Mouse (Mus musculus) forebrain, embryonic 12.5 days (tissue): ENCODE measurements around the gene Ush2a. TPM values are rescaled to one million over a fixed set of nuclear protein-coding genes. Genes with fewer than 3 reads are reported as not detected.

Experiments
- ATAC-seq: fragments of 200-750 bp; cut with Nextera tagmentation; 2 replicates; pipeline ENCODE4 v1.8.0; 2017; ENCODE audit warnings: moderate TSS enrichment; ENCODE audit not compliant: low FRiP score
- H3K27ac ChIP-seq: fragments of 300-500 bp; sonication (generic); 2 replicates; pipeline ENCODE4 v1.5.1; 2016; ENCODE audit warnings: mild to moderate bottlenecking
- H3K27me3 ChIP-seq: fragments of 300-500 bp; sonication (generic); 2 replicates; pipeline ENCODE4 v1.6.1; 2016; ENCODE audit warnings: mild to moderate bottlenecking
- H3K36me3 ChIP-seq: fragments of 300-500 bp; sonication (generic); replicated peaks from 2 replicates; pipeline ENCODE4 v1.6.1; 2016; ENCODE audit warnings: mild to moderate bottlenecking
- H3K4me1 ChIP-seq: fragments of 300-500 bp; sonication (generic); 2 replicates; pipeline ENCODE4 v1.6.1; 2016
- H3K4me2 ChIP-seq: fragments of 300-500 bp; sonication (generic); 2 replicates; pipeline ENCODE4 v1.6.1; 2016; ENCODE audit warnings: mild to moderate bottlenecking, moderate library complexity
- H3K4me3 ChIP-seq: fragments of 300-500 bp; sonication (generic); replicated peaks from 2 replicates; pipeline ENCODE4 v1.5.1; 2016; ENCODE audit warnings: mild to moderate bottlenecking
- H3K9ac ChIP-seq: fragments of 300-500 bp; sonication (generic); 2 replicates; pipeline ENCODE4 v1.6.1; 2016; ENCODE audit warnings: mild to moderate bottlenecking
- H3K9me3 ChIP-seq: fragments of 300-500 bp; sonication (generic); 2 replicates; pipeline ENCODE4 v1.6.1; 2016
- WGBS: fragments of 180-500 bp; shearing (Covaris S2); methylation state at CpG from one replicate; pipeline ENCODE4 v1.1.7; 2016; 5-methylcytosine and 5-hydroxymethylcytosine counted together
- polyA plus RNA-seq: library from polyadenylated mRNA; unstranded; fragments of >200 nt; fragmentation: Nextera tagmentation; extraction: Ambion mirVana; gene quantifications from 2 replicates; pipeline ENCODE4 v1.2.1, GENCODE M21; 2016

The Ush2a gene
- polyA plus RNA-seq, 1 experiment from 2014 or later: 0.13 TPM

- no peak for ATAC-seq
- 67% methylated on average over 3 of the region's 3 CpGs for WGBS
- no peak overlapping the region for H3K27ac ChIP-seq
- no peak overlapping the region for H3K9ac ChIP-seq
- no peaks in the 10 kb centered on the region for H3K36me3 ChIP-seq
- H3K4me3 ChIP-seq: no peak overlapping the region
- H3K9me3 ChIP-seq: no peaks in the 10 kb centered on the region
- no peak overlapping the region for H3K4me2 ChIP-seq
- no peaks in the 10 kb centered on the region for H3K27me3 ChIP-seq
- no peaks in the 10 kb centered on the region for H3K4me1 ChIP-seq
Measured at GRCm38 (mm10) chr1:188763761-188764160, 501.9 kb downstream of the Ush2a start.

- H3K27me3 ChIP-seq: no peaks in the 10 kb centered on the region
- no peaks in the 10 kb centered on the region for H3K4me1 ChIP-seq
- 0 out of 2 replicates have a peak, but pooled peaks cover 2% of the 10 kb centered on the region for H3K9me3 ChIP-seq
- H3K36me3 ChIP-seq: no peaks in the 10 kb centered on the region
- H3K4me2 ChIP-seq: no peak overlapping the region
- ATAC-seq: no peak
- no peak overlapping the region for H3K27ac ChIP-seq
- 83% methylated on average over 1 of the region's 1 CpGs for whole genome bisulfite sequencing
- no peak overlapping the region for H3K4me3 ChIP-seq
- no peak overlapping the region for H3K9ac ChIP-seq
Measured at GRCm38 (mm10) chr1:188770828-188771227, 509.0 kb downstream of the Ush2a start.

GRCm38 (mm10) chr1:188772516-188773229 lies 510.9 kb downstream of the Ush2a start:
- Histone ChIP-seq H3K4me3 (no peak overlapping the region), H3K9ac (no peak overlapping the region), H3K9me3 (0 out of 2 replicates have a peak, but pooled peaks cover 4% of the 10 kb centered on the region), H3K4me2 (no peak overlapping the region), H3K27ac (no peak overlapping the region), H3K36me3 (no peaks in the 10 kb centered on the region), H3K27me3 (no peaks in the 10 kb centered on the region), H3K4me1 (no peaks in the 10 kb centered on the region)
- no peak for ATAC-seq
- 91% methylated on average over 7 of the region's 7 CpGs for WGBS

GRCm38 (mm10) chr1:188773631-188774030 lies 511.8 kb downstream of the Ush2a start:
- ATAC-seq: no peak
- Histone ChIP-seq H3K27ac (no peak overlapping the region), H3K36me3 (no peaks in the 10 kb centered on the region), H3K27me3 (no peaks in the 10 kb centered on the region), H3K4me2 (no peak overlapping the region), H3K4me3 (no peak overlapping the region), H3K9me3 (0 out of 2 replicates have a peak, but pooled peaks cover 4% of the 10 kb centered on the region), H3K4me1 (no peaks in the 10 kb centered on the region), H3K9ac (no peak overlapping the region)
- WGBS: 78% methylated on average over 7 of the region's 7 CpGs

- no peak overlapping the region for H3K4me3 ChIP-seq
- no peaks in the 10 kb centered on the region for H3K36me3 ChIP-seq
- H3K9ac ChIP-seq: no peak overlapping the region
- H3K9me3 ChIP-seq: 0 out of 2 replicates have a peak, but pooled peaks cover 4% of the 10 kb centered on the region
- 84% methylated on average over 8 of the region's 8 CpGs for WGBS
- no peak for ATAC-seq
- H3K27me3 ChIP-seq: no peaks in the 10 kb centered on the region
- no peak overlapping the region for H3K27ac ChIP-seq
- no peaks in the 10 kb centered on the region for H3K4me1 ChIP-seq
- H3K4me2 ChIP-seq: no peak overlapping the region
Measured at GRCm38 (mm10) chr1:188777556-188778161, 515.8 kb downstream of the Ush2a start.

- Histone ChIP-seq H3K9ac (no peak overlapping the region), H3K36me3 (no peaks in the 10 kb centered on the region), H3K4me1 (no peaks in the 10 kb centered on the region), H3K4me2 (no peak overlapping the region), H3K4me3 (no peak overlapping the region), H3K27ac (no peak overlapping the region), H3K27me3 (no peaks in the 10 kb centered on the region), H3K9me3 (no peaks in the 10 kb centered on the region)
- no peak for ATAC-seq
- 81% methylated on average over 10 of the region's 10 CpGs for WGBS
Measured at GRCm38 (mm10) chr1:188785056-188785455, 523.2 kb downstream of the Ush2a start.

- H3K27ac ChIP-seq: no peak overlapping the region
- no peak overlapping the region for H3K4me3 ChIP-seq
- no peak overlapping the region for H3K9ac ChIP-seq
- H3K36me3 ChIP-seq: no peaks in the 10 kb centered on the region
- H3K4me1 ChIP-seq: no peaks in the 10 kb centered on the region; the same call in 1 of the 2 replicates
- no peaks in the 10 kb centered on the region for H3K9me3 ChIP-seq
- 36% methylated on average over 2 of the region's 2 CpGs for WGBS
- H3K4me2 ChIP-seq: no peak overlapping the region
- no peaks in the 10 kb centered on the region for H3K27me3 ChIP-seq
- no peak for ATAC-seq
Measured at GRCm38 (mm10) chr1:188805069-188805468, 543.2 kb downstream of the Ush2a start.

GRCm38 (mm10) chr1:188805852-188806251 lies 544.0 kb downstream of the Ush2a start:
- no peaks in the 10 kb centered on the region for H3K9me3 ChIP-seq
- H3K27me3 ChIP-seq: no peaks in the 10 kb centered on the region
- no peak overlapping the region for H3K9ac ChIP-seq
- 47% methylated on average over 4 of the region's 4 CpGs for WGBS
- no peaks in the 10 kb centered on the region for H3K36me3 ChIP-seq
- H3K4me2 ChIP-seq: no peak overlapping the region
- ATAC-seq: no peak
- H3K4me3 ChIP-seq: no peak overlapping the region
- H3K27ac ChIP-seq: no peak overlapping the region
- H3K4me1 ChIP-seq: no peaks in the 10 kb centered on the region; the same call in 1 of the 2 replicates

- ATAC-seq: no peak
- Histone ChIP-seq H3K4me1 (no peaks in the 10 kb centered on the region; the same call in 1 of the 2 replicates), H3K4me3 (no peak overlapping the region), H3K9ac (no peak overlapping the region), H3K4me2 (no peak overlapping the region), H3K36me3 (no peaks in the 10 kb centered on the region), H3K27ac (no peak overlapping the region), H3K9me3 (no peaks in the 10 kb centered on the region), H3K27me3 (no peaks in the 10 kb centered on the region)
- WGBS: 91% methylated on average over 9 of the region's 9 CpGs
Measured at GRCm38 (mm10) chr1:188810631-188811030, 548.8 kb downstream of the Ush2a start.

- H3K27ac ChIP-seq: no peak overlapping the region
- 92% methylated on average over 7 of the region's 7 CpGs for WGBS
- no peak for ATAC-seq
- H3K9ac ChIP-seq: no peak overlapping the region
- H3K27me3 ChIP-seq: no peaks in the 10 kb centered on the region
- no peaks in the 10 kb centered on the region for H3K36me3 ChIP-seq
- H3K4me3 ChIP-seq: no peak overlapping the region
- no peaks in the 10 kb centered on the region for H3K9me3 ChIP-seq
- H3K4me1 ChIP-seq: no peaks in the 10 kb centered on the region
- no peak overlapping the region for H3K4me2 ChIP-seq
Measured at GRCm38 (mm10) chr1:188815072-188815471, 553.2 kb downstream of the Ush2a start.

GRCm38 (mm10) chr1:188824195-188824594 lies 562.4 kb downstream of the Ush2a start:
- Histone ChIP-seq H3K27ac (no peak overlapping the region), H3K9ac (no peak overlapping the region), H3K4me3 (no peak overlapping the region), H3K4me1 (no peaks in the 10 kb centered on the region), H3K4me2 (no peak overlapping the region), H3K27me3 (no peaks in the 10 kb centered on the region), H3K9me3 (no peaks in the 10 kb centered on the region), H3K36me3 (no peaks in the 10 kb centered on the region)
- no peak for ATAC-seq
- 87% methylated on average over 2 of the region's 2 CpGs for WGBS

- no peak overlapping the region for H3K4me2 ChIP-seq
- H3K9me3 ChIP-seq: no peaks in the 10 kb centered on the region
- no peak for ATAC-seq
- WGBS: 82% methylated on average over 8 of the region's 8 CpGs
- H3K27me3 ChIP-seq: no peaks in the 10 kb centered on the region
- no peak overlapping the region for H3K9ac ChIP-seq
- no peak overlapping the region for H3K4me3 ChIP-seq
- no peaks in the 10 kb centered on the region for H3K4me1 ChIP-seq
- no peak overlapping the region for H3K27ac ChIP-seq
- H3K36me3 ChIP-seq: no peaks in the 10 kb centered on the region
Measured at GRCm38 (mm10) chr1:188824878-188825532, 563.2 kb downstream of the Ush2a start.
